Mouse (Mus musculus): ENCODE results near the gene Rora.

Gene Rora

DNA sequence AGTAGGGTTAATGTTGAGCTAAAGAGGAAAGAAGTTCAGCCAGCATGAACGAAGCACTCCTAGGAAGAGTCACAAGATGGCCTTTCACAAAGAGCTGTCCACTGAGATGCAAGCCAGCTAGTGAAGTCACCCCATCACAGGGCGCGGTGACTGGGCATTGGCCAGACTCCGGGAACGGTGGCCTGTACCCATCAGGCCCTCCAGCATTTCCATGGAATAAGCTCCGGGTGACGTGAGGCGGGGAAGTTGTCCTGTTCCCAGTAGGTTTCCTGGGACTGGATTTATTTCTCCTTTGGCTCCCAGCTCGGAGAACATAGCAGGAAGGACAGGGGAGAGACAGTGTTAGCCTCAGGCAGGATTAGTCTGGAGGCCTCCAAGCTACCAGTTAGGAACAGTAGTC, 481.0 kb downstream of the Rora start:
- in situ Hi-C loops (cut with MboI, MseI) = no loop called here

DNA sequence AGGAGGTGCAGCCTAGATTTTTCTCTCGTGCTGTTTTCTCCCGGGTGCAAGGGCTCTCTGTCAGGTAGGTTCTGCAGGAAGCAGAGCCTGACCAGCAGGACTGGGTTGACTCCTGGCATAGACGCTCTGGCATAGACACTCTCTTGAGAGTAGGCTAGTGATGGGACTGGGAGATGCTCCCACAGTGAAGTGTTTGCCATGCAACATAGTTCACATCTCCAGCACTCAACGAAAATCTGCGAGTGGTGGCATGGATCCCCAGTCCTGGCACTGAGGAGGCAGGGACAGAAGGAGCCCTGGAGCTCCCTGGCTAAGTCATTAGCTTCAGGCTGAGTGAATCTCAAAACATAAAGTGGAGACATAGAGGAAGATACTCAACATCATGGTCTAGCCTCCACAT, 483.2 kb downstream of the Rora start:
- in situ Hi-C loops (cut with MboI, MseI) = no loop called here

DNA sequence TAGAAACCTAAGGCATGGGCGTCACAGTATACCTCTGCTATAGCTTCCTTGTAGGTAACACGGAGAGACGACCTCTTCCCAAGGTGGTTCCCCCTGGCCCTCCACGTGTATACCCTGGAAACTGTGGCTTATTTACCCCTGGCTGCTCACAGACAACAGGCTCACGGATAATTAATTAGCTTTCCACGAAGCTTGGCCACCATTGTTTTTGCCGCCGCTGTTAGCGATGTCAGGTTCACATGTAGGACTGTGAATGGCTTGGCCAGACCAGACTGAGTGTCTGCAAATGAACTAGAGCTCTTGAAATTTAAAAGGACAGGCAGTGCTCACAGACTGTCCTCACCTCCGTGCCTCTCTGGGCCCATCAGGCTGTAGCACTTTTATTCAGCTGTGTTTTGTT, 483.8 kb downstream of the Rora start:
- in situ Hi-C loops (cut with MboI, MseI) = no loop called here

DNA sequence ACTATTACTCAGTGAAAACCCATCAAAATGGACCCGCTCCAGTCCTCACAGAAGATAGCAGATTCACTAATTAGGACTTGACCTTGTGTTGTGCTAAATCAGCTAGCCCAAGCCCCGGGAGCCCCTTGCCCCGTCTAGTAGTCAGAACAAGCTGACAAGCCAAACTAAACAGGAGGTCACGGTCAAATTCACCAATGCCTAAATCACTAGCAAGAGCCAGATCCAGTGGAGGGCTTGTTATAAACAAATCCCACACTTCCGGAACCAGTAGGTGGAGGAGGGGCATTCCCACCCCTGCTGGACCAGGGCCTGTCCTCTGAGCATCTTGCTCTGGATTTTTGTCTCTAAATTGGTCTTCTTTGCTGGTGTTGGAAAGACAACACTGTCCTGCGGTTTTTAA, 486.6 kb downstream of the Rora start:
- in situ Hi-C loops (cut with MboI, MseI) = no loop called here

DNA sequence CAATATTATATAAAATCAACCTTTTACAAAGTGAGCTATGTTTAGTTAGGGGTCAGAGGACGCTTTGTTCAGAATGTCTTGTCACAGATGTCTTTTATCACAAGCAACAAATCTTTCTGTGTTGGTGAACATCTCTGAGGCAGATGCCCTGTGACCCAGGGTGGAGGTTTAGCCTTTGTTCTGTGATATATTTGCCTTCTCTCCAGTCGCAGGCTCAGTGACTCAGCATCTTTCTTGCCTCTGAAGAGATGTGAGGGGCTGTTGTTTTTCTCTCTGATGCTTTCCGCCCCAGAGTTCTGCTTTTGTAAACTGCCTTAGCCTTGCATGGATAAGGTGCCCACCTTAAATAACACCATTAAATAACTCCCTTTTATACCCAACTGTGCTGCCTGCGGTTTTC, 488.3 kb downstream of the Rora start:
- in situ Hi-C loops (cut with MboI, MseI) = no loop called here

DNA sequence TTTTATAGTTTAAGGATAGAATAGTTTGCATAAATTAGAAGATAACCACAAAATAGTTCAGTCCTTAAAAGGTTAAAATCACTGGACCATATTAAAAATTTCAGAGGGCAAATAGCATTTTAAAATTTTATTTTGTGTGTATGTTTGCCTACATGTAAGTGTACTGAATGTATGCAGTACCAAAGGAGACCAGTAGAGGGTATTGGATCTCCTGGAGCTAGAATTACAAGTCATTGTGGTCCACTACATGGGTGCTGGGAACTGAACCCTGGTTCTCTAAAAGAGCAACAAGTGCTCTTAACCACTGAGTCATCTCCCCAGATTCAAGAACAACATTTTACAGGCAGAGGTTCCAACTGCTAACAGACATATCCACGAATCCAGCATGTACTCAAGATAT, 493.4 kb downstream of the Rora start:
- in situ Hi-C loops (cut with MboI, MseI) = loop anchor here (5.0 kb wide), 1 partner anchor 135 kb away; no protein-coding TSS in a partner anchor

DNA sequence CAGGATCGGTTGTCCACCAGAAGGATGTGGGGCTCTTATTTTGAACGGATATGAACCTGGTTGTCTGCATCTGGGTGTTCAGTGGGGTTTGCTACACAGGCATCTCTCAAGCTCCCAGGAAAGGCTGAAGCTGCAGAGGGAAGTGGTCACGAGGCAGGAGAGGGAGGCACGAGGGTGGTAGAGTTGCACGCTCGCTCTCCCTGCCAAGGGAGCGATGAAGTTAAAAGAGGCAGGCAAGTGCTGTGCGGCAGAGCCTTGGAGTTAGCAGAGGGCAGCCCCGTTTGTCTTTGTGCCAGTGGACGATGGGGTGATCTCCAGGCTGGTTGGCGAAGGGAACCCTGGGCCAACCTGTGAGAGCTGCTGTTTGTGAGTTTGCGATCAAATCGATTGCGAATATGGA, 496.6 kb downstream of the Rora start:
- in situ Hi-C loops (cut with MboI, MseI) = no loop called here

DNA sequence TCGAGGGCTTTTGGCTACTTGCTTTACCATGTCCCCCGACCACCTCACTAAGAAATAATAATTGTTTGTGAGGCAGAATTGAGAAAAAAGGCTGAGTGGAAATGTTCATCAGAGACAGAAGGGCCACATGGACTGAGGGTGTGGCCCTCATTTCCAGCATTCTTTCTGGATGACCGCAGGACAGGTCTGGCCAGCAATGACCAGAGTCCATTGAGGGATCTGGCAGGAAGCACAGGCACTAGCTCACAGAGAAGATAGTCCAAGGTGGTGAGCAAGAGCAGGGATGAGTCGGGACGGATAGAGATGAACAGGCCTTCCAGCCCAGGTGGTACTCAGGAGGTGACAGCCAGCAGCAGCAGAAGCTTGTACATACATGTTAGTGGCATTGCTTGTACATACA, 501.1 kb downstream of the Rora start:
- in situ Hi-C loops (cut with MboI, MseI) = loop anchor here (5.0 kb wide), 1 partner anchor 82 kb away; no protein-coding TSS in a partner anchor

DNA sequence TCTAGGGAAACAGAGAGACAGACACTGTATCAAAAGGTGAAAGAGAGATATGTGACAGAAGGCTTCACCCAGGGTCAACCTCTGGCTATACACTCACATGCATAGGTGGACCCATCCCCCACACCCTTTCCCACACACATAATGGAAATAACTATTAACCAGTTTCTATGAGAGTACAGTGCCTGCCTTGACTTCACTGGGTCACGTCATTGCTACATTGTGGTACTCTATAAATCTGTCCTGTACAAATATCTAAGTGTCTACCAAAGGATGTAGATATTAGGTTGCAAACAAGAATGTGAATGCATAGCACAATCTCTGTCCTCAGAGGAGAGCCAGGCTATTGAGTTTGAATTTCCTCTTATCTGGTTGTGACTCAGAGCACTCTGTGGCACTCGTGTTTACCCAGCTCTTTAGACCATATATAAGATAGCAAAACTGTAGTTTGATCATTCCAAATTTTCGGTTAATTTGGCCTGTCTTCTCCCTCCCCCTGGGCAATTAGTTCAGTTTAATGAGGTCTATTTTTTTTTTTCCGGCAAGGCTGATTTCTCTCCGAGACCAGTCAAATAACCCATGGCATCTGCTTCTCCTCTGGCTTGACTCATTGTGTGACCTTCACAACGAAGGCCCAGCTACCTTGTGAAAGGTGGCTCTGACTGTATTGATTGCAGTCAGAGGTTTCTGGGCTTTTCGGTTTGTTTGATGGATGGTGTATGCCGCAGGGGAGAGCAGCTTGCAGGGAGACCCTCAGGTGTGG, 502.4 kb downstream of the Rora start:
- in situ Hi-C loops (cut with MboI, MseI) = loop anchor here (5.0 kb wide), 1 partner anchor 84 kb away; no protein-coding TSS in a partner anchor

DNA sequence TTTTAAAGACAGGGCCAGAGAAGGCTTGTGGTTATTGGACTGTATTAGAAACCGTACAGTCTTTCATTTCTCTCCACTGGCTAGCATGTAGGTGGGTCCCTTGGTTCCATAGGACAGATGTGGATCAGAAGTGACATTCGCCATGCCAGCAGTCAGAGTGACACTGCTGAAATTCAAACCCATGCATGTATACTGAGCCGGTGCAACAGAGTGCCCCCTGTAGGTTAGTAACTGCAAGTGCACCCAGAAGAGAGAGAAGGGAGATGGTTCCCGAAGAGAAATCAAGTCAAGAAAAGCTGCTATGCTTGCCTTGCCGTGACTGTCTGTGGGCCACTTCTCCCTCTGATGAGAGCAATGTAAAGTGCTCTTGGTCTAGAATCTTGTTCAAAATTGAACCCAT, 507.2 kb downstream of the Rora start:
- in situ Hi-C loops (cut with MboI, MseI) = no loop called here

DNA sequence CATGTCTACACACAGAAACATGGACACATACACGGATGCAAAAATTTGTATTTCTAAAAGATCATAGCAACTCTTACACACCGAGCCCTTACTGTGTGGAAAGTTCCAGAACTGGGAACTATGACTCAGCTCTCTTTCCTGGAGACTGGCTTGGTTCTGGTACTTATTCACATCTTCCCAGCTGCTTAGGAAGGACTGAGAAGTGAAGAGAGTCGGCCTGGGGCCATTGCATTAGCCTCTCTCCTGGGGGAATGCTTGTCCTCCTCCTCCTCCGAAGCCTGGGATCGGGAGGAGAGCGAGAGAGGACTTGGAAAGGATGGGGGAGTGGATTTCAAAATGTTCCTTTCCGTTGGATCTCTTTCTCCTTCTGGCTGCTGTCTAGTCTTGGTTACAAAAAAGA, 511.1 kb downstream of the Rora start:
- in situ Hi-C loops (cut with MboI, MseI) = loop anchor here (5.0 kb wide), 1 partner anchor 128 kb away; no protein-coding TSS in a partner anchor

DNA sequence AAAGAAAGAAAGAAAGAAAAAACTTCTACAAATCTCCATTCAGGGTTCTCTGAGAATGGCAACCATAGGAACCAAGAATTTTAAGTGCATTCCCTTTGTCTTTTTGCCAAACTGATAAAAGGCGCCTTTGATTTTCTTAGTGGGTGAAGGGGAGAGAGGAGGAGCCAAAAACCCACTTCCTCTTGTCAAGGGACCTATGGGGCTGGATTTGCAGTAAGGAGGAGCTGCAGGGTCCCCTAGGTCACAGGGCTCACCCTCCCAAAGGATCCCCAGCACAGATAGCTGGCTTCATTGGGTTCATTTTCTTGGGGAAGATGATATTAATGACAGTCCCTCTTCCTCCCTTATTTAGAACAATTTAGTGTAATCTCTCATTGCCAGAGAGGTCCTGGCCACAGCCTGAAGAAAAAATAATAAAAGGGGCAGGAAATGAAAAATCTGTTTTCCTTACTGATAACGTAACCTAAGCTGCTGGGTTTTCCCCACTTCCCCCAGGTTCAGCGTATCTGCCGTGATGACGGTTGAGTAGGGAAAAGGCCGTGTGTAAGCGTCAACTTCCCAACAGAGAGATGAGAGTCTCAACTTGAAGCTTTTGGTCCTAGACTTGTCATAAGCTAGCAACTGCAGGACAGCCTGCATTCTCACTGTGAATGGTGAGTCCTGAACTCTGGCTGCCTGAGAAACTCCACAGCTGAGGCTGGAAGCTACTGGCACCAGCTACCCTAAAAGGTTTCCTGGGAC, 511.7 kb downstream of the Rora start:
- in situ Hi-C loops (cut with MboI, MseI) = loop anchor here (5.0 kb wide), 1 partner anchor 127 kb away; no protein-coding TSS in a partner anchor

DNA sequence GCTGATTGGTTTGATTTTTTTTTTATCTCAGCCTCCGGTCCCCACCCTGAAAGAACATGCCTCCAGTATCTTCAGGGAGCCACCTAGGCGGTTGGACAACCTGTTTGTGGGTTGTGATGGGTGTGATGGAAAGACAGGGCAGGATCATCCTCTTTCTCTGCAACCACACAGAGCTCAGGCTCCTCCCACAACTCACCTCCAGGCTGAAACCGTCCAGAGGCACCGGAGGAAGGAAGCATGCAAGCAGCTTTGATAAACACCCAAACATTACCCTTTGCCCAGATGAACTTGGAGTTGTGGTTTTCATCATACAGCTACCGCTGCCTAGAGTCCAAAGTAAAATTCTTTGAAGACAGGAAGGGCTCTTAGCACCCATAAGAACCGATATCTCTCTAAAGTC, 520.5 kb downstream of the Rora start:
- in situ Hi-C loops (cut with MboI, MseI) = no loop called here

DNA sequence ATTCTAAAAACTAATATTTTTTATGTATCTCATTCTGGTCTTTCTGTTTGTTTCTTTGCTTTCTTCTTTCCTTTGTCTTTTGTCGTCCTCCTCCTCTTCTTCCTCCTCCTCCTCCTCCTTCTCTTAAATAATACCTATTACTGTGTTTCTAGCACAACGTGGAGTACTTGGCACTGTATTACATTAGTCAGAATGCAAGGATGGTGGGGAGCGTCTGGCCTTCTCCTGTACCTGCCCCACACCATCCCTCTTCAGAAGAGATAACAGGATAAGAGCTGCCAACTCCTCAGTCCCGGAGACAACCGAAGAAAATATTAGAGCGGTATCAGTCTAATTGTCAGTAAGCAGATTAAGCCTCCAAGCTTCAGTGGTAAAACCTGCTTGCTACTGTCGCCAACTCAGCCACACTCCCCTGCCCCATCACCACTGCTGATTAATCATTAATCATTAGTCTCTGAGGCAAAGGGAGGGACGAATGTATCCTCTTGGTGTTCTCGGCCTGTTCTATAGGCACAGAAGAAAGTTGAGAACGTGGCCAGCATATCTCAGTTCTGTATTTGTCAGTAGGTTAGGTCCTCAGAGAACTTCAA, 521.0 kb downstream of the Rora start:
- in situ Hi-C loops (cut with MboI, MseI) = no loop called here

DNA sequence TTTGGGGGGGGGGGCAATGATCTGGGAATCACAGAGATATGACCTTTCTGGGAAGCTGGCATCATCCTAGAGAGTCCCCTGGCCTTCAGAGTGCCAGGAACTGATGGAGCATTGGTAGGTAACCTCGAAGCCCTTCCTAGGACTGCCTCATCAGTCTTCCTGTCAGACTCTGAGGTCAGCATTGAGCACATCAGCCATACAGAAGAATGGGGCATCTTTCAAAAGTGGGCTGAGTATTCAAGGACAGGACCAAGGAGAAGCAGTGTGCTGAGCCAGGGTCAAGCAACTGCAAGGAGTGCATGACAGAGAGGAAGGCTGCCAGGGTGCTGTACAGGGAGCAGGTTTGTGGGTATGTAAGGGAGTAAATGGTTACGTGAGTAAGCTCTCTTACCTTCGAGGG, 523.4 kb downstream of the Rora start:
- in situ Hi-C loops (cut with MboI, MseI) = no loop called here

DNA sequence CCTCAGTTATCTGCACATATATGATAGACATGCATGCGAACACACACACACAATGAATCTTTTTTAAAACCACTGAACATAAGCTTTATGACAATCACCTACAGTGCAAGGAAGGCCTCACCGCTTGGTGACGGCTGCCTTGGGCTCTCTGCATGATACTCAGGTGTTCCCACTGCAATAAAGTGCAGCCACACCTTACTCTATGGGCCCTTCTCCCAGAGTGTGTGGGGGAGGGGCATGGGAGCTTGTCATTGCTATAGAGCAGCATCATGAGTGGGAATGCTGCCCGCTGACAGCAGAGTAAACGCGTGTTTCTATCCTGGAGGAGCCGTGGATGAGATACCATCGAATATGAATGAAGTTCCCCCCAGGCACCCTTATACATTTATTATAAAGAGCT, 525.6 kb downstream of the Rora start:
- in situ Hi-C loops (cut with MboI, MseI) = no loop called here

DNA sequence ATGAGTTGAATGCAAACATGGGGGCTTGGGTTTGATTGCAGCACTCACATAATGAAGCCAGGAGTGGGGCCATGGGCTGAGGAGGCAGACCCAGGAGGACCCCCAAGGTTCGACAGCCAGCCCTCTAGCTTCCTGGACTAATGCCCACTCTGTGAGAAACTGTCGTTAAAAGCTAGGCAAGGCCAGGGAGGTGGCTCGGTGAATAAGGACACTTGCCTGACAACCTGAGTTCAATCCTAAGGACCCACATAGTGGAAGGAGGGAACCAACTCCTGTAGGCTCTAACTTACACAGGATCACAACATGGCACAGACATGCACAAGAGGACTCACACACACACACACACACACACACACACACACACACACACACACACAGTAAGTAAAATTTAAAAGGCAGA, 527.4 kb downstream of the Rora start:
- in situ Hi-C loops (cut with MboI, MseI) = no loop called here

DNA sequence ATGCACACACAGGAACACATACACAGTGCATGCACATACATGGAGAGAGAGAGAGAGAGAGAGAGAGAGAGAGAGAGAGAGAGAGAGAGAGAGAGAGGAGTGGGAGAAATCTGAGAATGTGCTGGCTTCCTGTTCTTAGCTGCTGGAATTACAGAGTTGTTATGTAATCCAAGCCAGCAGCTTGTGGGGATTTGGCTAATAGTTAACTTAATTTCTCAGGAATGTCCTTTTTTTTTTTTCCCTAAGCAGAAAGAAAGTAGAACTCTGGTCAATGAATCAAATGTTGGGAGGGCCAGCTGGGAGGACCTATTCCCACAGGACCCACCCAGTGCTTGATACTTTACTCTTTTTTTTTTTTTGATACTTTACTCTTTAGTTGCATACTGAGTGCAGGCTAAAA, 527.8 kb downstream of the Rora start:
- in situ Hi-C loops (cut with MboI, MseI) = no loop called here

DNA sequence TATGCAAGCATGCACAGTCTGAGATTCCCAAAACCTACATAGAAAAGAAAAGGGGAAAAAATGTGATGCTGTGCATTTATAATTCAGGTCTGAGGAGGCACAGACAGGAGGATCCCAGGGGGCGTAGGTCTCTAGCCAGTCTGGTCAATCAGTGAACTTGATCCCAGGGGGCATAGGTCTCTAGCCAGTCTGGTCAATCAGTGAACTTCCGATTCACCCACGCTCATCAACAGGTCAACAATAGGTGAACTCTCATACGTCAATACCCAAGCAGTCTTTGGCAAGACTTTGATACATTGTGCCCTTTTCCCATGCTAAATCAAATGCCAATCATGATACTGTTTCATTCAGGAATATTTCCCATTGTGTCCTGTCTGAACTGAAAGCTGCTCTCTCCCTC, 530.3 kb downstream of the Rora start:
- in situ Hi-C loops (cut with MboI, MseI) = no loop called here

DNA sequence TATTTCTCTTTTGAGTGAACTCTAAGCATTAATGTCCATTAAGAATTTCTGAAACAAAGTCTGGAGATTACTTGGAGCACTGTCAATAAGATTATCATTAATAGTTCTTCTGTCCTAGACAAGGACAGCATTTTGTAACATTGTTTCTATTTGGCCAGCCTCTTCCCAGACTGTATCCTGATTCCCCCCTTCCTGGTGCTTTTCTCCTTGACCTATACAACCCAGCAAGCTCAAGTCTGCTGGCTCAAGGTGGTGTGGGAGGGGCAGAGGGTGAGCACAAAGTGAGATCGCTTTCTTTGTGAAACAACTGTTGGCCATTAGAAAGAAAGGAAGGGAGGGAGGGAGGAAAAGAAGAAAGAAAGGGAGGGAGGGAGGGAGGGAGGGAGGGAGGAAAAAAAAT, 537.1 kb downstream of the Rora start:
- in situ Hi-C loops (cut with MboI, MseI) = no loop called here

DNA sequence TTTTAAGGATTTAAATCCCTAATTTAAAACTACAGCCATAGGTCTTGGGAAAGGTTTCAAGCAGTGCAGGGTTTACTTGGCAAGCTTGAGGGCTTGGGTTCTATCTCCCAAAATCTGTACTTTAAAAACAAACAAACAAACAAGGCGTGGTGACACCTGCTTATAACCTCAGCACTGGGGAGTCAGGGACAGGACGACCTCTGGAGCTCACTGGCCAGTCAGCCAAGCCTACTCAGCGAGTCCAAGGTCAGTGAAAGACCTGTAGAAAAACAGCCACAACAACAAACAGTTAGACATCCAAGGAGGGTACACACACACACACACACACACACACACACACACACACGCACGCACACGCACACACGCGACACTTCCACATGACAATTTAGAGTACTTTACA, 538.9 kb downstream of the Rora start:
- in situ Hi-C loops (cut with MboI, MseI) = no loop called here

All from regulatory T cell (primary cell).